ENCODE assay signal across 7 mouse cellular contexts in genomic region chr13:55463399-55464026, GRCm38 (mm10). TPM values are rescaled to one million over a fixed set of nuclear protein-coding genes. Genes with fewer than 3 reads are reported as not detected.
DNase-seq lines count a peak whose midpoint lies in the region; ATAC-seq and TF ChIP-seq lines count a peak whose summit lies in the region.

No protein-coding gene starts in this region.

- H3K27me3 ChIP-seq in lung, postnatal 0 days (replicated peaks; ENCODE audit: insufficient read depth, low read length): no peaks in the 10 kb centered on the region
- H3K27me3 ChIP-seq in forebrain, embryonic 10.5 days (ENCODE audit: poor library complexity, severe bottlenecking): no peaks in the 10 kb centered on the region
- H3K27me3 ChIP-seq in intestine, embryonic 16.5 days (replicated peaks; ENCODE audit: control insufficient read depth, insufficient read depth, low read length): no peaks in the 10 kb centered on the region

- H3K27ac ChIP-seq in lung, postnatal 0 days (ENCODE audit: low read length): no peak overlapping the region
- H3K27ac ChIP-seq in forebrain, embryonic 10.5 days: peak overlapping the region; percentile 97
- H3K27ac ChIP-seq in intestine, embryonic 16.5 days (ENCODE audit: low read length): no peak overlapping the region
- peak overlapping the region; percentile 95 for H3K27ac ChIP-seq in olfactory bulb, adult 2 months (ENCODE audit: insufficient read depth, low read depth, low read length)

- no peak for ATAC-seq in lung, postnatal 0 days
- ATAC-seq in intestine, embryonic 16.5 days: no peak

- TF ChIP-seq EP300 in lung, postnatal 0 days (IDR thresholded peaks at IDR 0.05): no peak

- H3K4me2 ChIP-seq in lung, postnatal 0 days (replicated peaks; ENCODE audit: low read depth, low read length): peak overlapping the region; percentile 88
- peak overlapping the region; percentile 73 for H3K4me2 ChIP-seq in intestine, embryonic 16.5 days (ENCODE audit: low read depth, low read length)

- no peak for TF ChIP-seq POLR2A in olfactory bulb, adult 2 months (IDR thresholded peaks at IDR 0.05; ENCODE audit: insufficient read depth, low read depth, low read length)

- H3K4me1 ChIP-seq in lung, postnatal 0 days (ENCODE audit: insufficient read depth, low read depth, low read length): peaks cover 10% of the 10 kb centered on the region; the same call in 1 of the 2 replicates
- H3K4me1 ChIP-seq in forebrain, embryonic 10.5 days: peaks cover 64% of the 10 kb centered on the region
- peaks cover 9% of the 10 kb centered on the region for H3K4me1 ChIP-seq in intestine, embryonic 16.5 days (ENCODE audit: control insufficient read depth, insufficient read depth, low read length)
- H3K4me1 ChIP-seq in olfactory bulb, adult 2 months (ENCODE audit: control insufficient read depth, insufficient read depth, low read length): peaks cover 30% of the 10 kb centered on the region

- DNase-seq in lung, postnatal 0 days (ENCODE audit: low spot score): no peak
- no peak for DNase-seq in lung, postnatal 14 days
- DNase-seq in forebrain, embryonic 10.5 days (ENCODE audit: extremely low spot score, low spot score): no peak
- DNase-seq in ovary, postnatal 14 days (ENCODE audit: low spot score): no peak
- no peak for DNase-seq in cerebellum, adult 8-10 months

- H3K36me3 ChIP-seq in lung, postnatal 0 days (ENCODE audit: insufficient read depth, low read length): peaks cover 14% of the 10 kb centered on the region; the same call in 1 of the 2 replicates
- H3K36me3 ChIP-seq in forebrain, embryonic 10.5 days (replicated peaks): peaks cover 43% of the 10 kb centered on the region
- peaks cover 17% of the 10 kb centered on the region for H3K36me3 ChIP-seq in intestine, embryonic 16.5 days (ENCODE audit: control insufficient read depth, insufficient read depth, low read length)

- H3K9ac ChIP-seq in lung, postnatal 0 days (replicated peaks; ENCODE audit: low read depth): no peak overlapping the region; the same call in 1 of the 2 replicates
- H3K9ac ChIP-seq in intestine, embryonic 16.5 days (ENCODE audit: low read depth, low read length): peak overlapping the region; percentile 74

- TF ChIP-seq CTCF in lung, postnatal 0 days (IDR thresholded peaks at IDR 0.05): no peak
- no peak for TF ChIP-seq CTCF in olfactory bulb, adult 2 months (IDR thresholded peaks at IDR 0.05; ENCODE audit: insufficient read depth, low read depth, low read length)

- H3K9me3 ChIP-seq in lung, postnatal 0 days (ENCODE audit: low read length): no peaks in the 10 kb centered on the region
- no peaks in the 10 kb centered on the region for H3K9me3 ChIP-seq in forebrain, embryonic 10.5 days
- H3K9me3 ChIP-seq in intestine, embryonic 16.5 days (ENCODE audit: control insufficient read depth, low read length): no peaks in the 10 kb centered on the region

- peak overlapping the region; percentile 49; the same call in 1 of the 2 replicates for H3K4me3 ChIP-seq in lung, postnatal 0 days (ENCODE audit: low read depth, low read length)
- H3K4me3 ChIP-seq in forebrain, embryonic 10.5 days: peak overlapping the region; percentile 76
- H3K4me3 ChIP-seq in intestine, embryonic 16.5 days (ENCODE audit: low read length): peak overlapping the region; percentile 68
- H3K4me3 ChIP-seq in olfactory bulb, adult 2 months (ENCODE audit: insufficient read depth, low read depth, low read length): peak overlapping the region; percentile 75

- 16% methylated on average over 14 of the region's 14 CpGs for WGBS in lung, postnatal 0 days
- 10% methylated on average over 14 of the region's 14 CpGs for WGBS in forebrain, embryonic 10.5 days
- WGBS in intestine, embryonic 16.5 days: 13% methylated on average over 14 of the region's 14 CpGs
- WGBS in olfactory bulb, adult 2 months: 12% methylated on average over 14 of the region's 14 CpGs

RNA-seq across cellular contexts. Expression of gene Prr7, which starts 0.6 kb away (rescaled TPM):
- polyA plus RNA-seq in lung, postnatal 0 days (2015; fragmentation: Nextera tagmentation; extraction: Ambion mirVana): 0.17 and 0.45 TPM in 2 replicates
- 0.75 and 0.88 TPM in 2 replicates for polyA plus RNA-seq in forebrain, embryonic 10.5 days (2016; fragmentation: Nextera tagmentation; extraction: Ambion mirVana)
- polyA plus RNA-seq in intestine, embryonic 16.5 days (2015; fragmentation: Nextera tagmentation; extraction: Ambion mirVana): 0.10 and 0.18 TPM in 2 replicates
- not detected in 2 replicates for polyA plus RNA-seq in olfactory bulb, adult 2 months (2012; ENCODE audit: insufficient read depth, insufficient read length, low replicate concordance, missing spikeins)

RNA-seq across cellular contexts. Expression of gene Grk6, which starts 18.6 kb away (rescaled TPM):
- polyA plus RNA-seq in lung, postnatal 0 days (2015; fragmentation: Nextera tagmentation; extraction: Ambion mirVana): 20.4 and 20.5 TPM in 2 replicates
- polyA plus RNA-seq in forebrain, embryonic 10.5 days (2016; fragmentation: Nextera tagmentation; extraction: Ambion mirVana): 44.8 and 51.1 TPM in 2 replicates
- 13.6 and 16.2 TPM in 2 replicates for polyA plus RNA-seq in intestine, embryonic 16.5 days (2015; fragmentation: Nextera tagmentation; extraction: Ambion mirVana)
- polyA plus RNA-seq in olfactory bulb, adult 2 months (2012; ENCODE audit: insufficient read depth, insufficient read length, low replicate concordance, missing spikeins): 128 TPM in 1 of 2 replicates, not detected in the other

RNA-seq across cellular contexts. Expression of gene Dbn1, which starts 24.4 kb away (rescaled TPM):
- polyA plus RNA-seq in lung, postnatal 0 days (2015; fragmentation: Nextera tagmentation; extraction: Ambion mirVana): 43.0 and 50.6 TPM in 2 replicates
- 346 and 355 TPM in 2 replicates for polyA plus RNA-seq in forebrain, embryonic 10.5 days (2016; fragmentation: Nextera tagmentation; extraction: Ambion mirVana)
- 88.4 and 91.2 TPM in 2 replicates for polyA plus RNA-seq in intestine, embryonic 16.5 days (2015; fragmentation: Nextera tagmentation; extraction: Ambion mirVana)
- polyA plus RNA-seq in olfactory bulb, adult 2 months (2012; ENCODE audit: insufficient read depth, insufficient read length, low replicate concordance, missing spikeins): not detected in 2 replicates

RNA-seq across cellular contexts. Expression of gene F12, which starts 36.9 kb away (rescaled TPM):
- not detected in 2 replicates for polyA plus RNA-seq in lung, postnatal 0 days (2015; fragmentation: Nextera tagmentation; extraction: Ambion mirVana)
- not detected in 2 replicates for polyA plus RNA-seq in forebrain, embryonic 10.5 days (2016; fragmentation: Nextera tagmentation; extraction: Ambion mirVana)
- polyA plus RNA-seq in intestine, embryonic 16.5 days (2015; fragmentation: Nextera tagmentation; extraction: Ambion mirVana): 1.1 and 4.0 TPM in 2 replicates
- not detected in 2 replicates for polyA plus RNA-seq in olfactory bulb, adult 2 months (2012; ENCODE audit: insufficient read depth, insufficient read length, low replicate concordance, missing spikeins)

RNA-seq across cellular contexts. Expression of gene Pfn3, which starts 48.5 kb away (rescaled TPM):
- polyA plus RNA-seq in lung, postnatal 0 days (2015; fragmentation: Nextera tagmentation; extraction: Ambion mirVana): not detected in 2 replicates
- not detected in 2 replicates for polyA plus RNA-seq in forebrain, embryonic 10.5 days (2016; fragmentation: Nextera tagmentation; extraction: Ambion mirVana)
- polyA plus RNA-seq in intestine, embryonic 16.5 days (2015; fragmentation: Nextera tagmentation; extraction: Ambion mirVana): not detected in 2 replicates
- polyA plus RNA-seq in olfactory bulb, adult 2 months (2012; ENCODE audit: insufficient read depth, insufficient read length, low replicate concordance, missing spikeins): not detected in 2 replicates

Comparison
In these comparisons a context has a peak if more than half of its experiments do, and no peak if none do; other contexts are left out.
1. H3K27ac ChIP-seq: peak in forebrain, embryonic 10.5 days (single experiment) and olfactory bulb, adult 2 months (single experiment); none in lung, postnatal 0 days (single experiment) and intestine, embryonic 16.5 days (single experiment).
2. Peak in every context shown above with its lines, with median percentiles within 50 percentile points of each other: H3K4me3 ChIP-seq.